Mouse (Mus musculus) kidney, postnatal 0 days (tissue): ENCODE data around the gene Sh3pxd2a. TPM values are rescaled to one million over a fixed set of nuclear protein-coding genes. Genes with fewer than 3 reads are reported as not detected.

ENCODE experiments used
- ATAC-seq: fragments of 200-750 bp; cut with Nextera tagmentation; replicated peaks from 2 replicates; pipeline ENCODE4 v1.8.0; 2017; ENCODE audit warnings: low read depth, moderate number of reproducible peaks, moderate TSS enrichment, moderate library complexity; ENCODE audit not compliant: low FRiP score
- DNase-seq: peaks from one replicate; pipeline ENCODE4 v3.0.0-alpha.2; 2016; ENCODE audit warnings: low spot score
- H3K27ac ChIP-seq: fragments of 300-500 bp; sonication (generic); 2 replicates; pipeline ENCODE4 v1.5.1; 2014; ENCODE audit warnings: mild to moderate bottlenecking
- H3K27me3 ChIP-seq: fragments of 300-500 bp; sonication (generic); 2 replicates; pipeline ENCODE4 v1.6.1; 2014; ENCODE audit warnings: low read length, mixed read lengths; ENCODE audit not compliant: insufficient read depth
- H3K36me3 ChIP-seq: fragments of 300-500 bp; sonication (generic); 2 replicates; pipeline ENCODE4 v1.6.1; 2014; ENCODE audit warnings: low read length, mixed read lengths; ENCODE audit not compliant: insufficient read depth
- H3K4me1 ChIP-seq: fragments of 300-500 bp; sonication (generic); replicated peaks from 2 replicates; pipeline ENCODE4 v1.6.1; 2014; ENCODE audit warnings: antibody characterized with exemption, low read length, mixed read lengths; ENCODE audit not compliant: insufficient read depth
- H3K4me2 ChIP-seq: fragments of 300-500 bp; sonication (generic); 2 replicates; pipeline ENCODE4 v1.6.1; 2014; ENCODE audit warnings: mild to moderate bottlenecking, low read length, moderate library complexity, mixed read lengths
- H3K4me3 ChIP-seq: fragments of 300-500 bp; sonication (generic); replicated peaks from 2 replicates; pipeline ENCODE4 v1.5.1; 2014; ENCODE audit warnings: low read depth, low read length
- H3K9ac ChIP-seq: fragments of 300-500 bp; sonication (generic); 2 replicates; pipeline ENCODE4 v1.6.1; 2014; ENCODE audit warnings: low read depth, low read length
- H3K9me3 ChIP-seq: fragments of 300-500 bp; sonication (generic); replicated peaks from 2 replicates; pipeline ENCODE4 v1.6.1; 2016; ENCODE audit warnings: low read length, inconsistent platforms, mixed read lengths
- CTCF ChIP-seq: IDR thresholded peaks from 2 replicates; pipeline ENCODE4 v1.5.1; 2016; ENCODE audit warnings: antibody characterized with exemption, low read depth, mild to moderate bottlenecking, moderate library complexity
- WGBS: fragments of 180-500 bp; shearing (Covaris S2); extraction: QIAGEN DNeasy Blood & Tissue Kit; methylation state at CpG from one replicate; pipeline ENCODE4 v1.1.7; 2014; 5-methylcytosine and 5-hydroxymethylcytosine counted together
- polyA plus RNA-seq: library from polyadenylated mRNA; unstranded; fragments of >200 nt; fragmentation: Nextera tagmentation; extraction: Ambion mirVana; gene quantifications from 2 replicates; pipeline ENCODE4 v1.2.1, GENCODE M21; 2015

Sh3pxd2a gene
- polyA plus RNA-seq, 1 experiment from 2014 or later, result 4.1 TPM

- peaks cover 17% of the 10 kb centered on the region for H3K4me1 ChIP-seq
- H3K27ac ChIP-seq, result no peak overlapping the region
- TF ChIP-seq CTCF, result no peak
- no peak overlapping the region for H3K9ac ChIP-seq
- H3K4me2 ChIP-seq, result peak overlapping the region; percentile 52
- no peaks in the 10 kb centered on the region for H3K36me3 ChIP-seq
- DNase-seq, result no peak
- no peak for ATAC-seq
- H3K9me3 ChIP-seq, result no peaks in the 10 kb centered on the region
- H3K4me3 ChIP-seq, result peak overlapping the region; percentile 15; the same call in 1 of the 2 replicates
- H3K27me3 ChIP-seq, result no peaks in the 10 kb centered on the region
- 46% methylated on average over 24 of the region's 24 CpGs for WGBS
Measured at GRCm38 (mm10) chr19:47338396-47339164, 125.6 kb downstream of the Sh3pxd2a start.

- DNase-seq, result peak; percentile 94
- H3K4me3 ChIP-seq, result no peak overlapping the region
- H3K36me3 ChIP-seq, result no peaks in the 10 kb centered on the region
- WGBS, result 23% methylated on average over 12 of the region's 12 CpGs
- peaks cover 12% of the 10 kb centered on the region; the same call in 1 of the 2 replicates for H3K4me1 ChIP-seq
- H3K27me3 ChIP-seq, result no peaks in the 10 kb centered on the region
- H3K9me3 ChIP-seq, result no peaks in the 10 kb centered on the region
- peak; percentile 99 for TF ChIP-seq CTCF
- peak overlapping the region; percentile 28; the same call in 1 of the 2 replicates for H3K4me2 ChIP-seq
- ATAC-seq, result peak; percentile 71
- no peak overlapping the region for H3K9ac ChIP-seq
- no peak overlapping the region for H3K27ac ChIP-seq
Measured at GRCm38 (mm10) chr19:47337743-47338142, 126.5 kb downstream of the Sh3pxd2a start.

- 75% methylated on average over 7 of the region's 7 CpGs for WGBS
- H3K4me2 ChIP-seq, result no peak overlapping the region
Measured at GRCm38 (mm10) chr19:47337191-47337590, 127.0 kb downstream of the Sh3pxd2a start.

GRCm38 (mm10) chr19:47335262-47335661 is 128.9 kb downstream of the Sh3pxd2a start:
- no peak for TF ChIP-seq CTCF
- Histone ChIP-seq H3K9me3 (no peaks in the 10 kb centered on the region), H3K4me2 (no peak overlapping the region), H3K36me3 (no peaks in the 10 kb centered on the region), H3K27me3 (no peaks in the 10 kb centered on the region), H3K4me1 (peaks cover 22% of the 10 kb centered on the region), H3K9ac (no peak overlapping the region), H3K27ac (no peak overlapping the region), H3K4me3 (no peak overlapping the region)
- 57% methylated on average over 6 of the region's 6 CpGs for WGBS
- ATAC-seq (no peak), DNase-seq (no peak)

More at GRCm38 (mm10) chr19:47337191-47337590, 127.0 kb downstream of the Sh3pxd2a start:
- no peaks in the 10 kb centered on the region for H3K36me3 ChIP-seq
- ATAC-seq (no peak), DNase-seq (no peak)
- H3K9ac ChIP-seq, result no peak overlapping the region
- no peaks in the 10 kb centered on the region for H3K27me3 ChIP-seq
- no peak overlapping the region for H3K4me3 ChIP-seq
- no peaks in the 10 kb centered on the region for H3K9me3 ChIP-seq
- TF ChIP-seq CTCF, result no peak
- peaks cover 12% of the 10 kb centered on the region; the same call in 1 of the 2 replicates for H3K4me1 ChIP-seq
- H3K27ac ChIP-seq, result no peak overlapping the region

- H3K36me3 ChIP-seq, result no peaks in the 10 kb centered on the region
- ATAC-seq (no peak), DNase-seq (no peak)
- H3K4me1 ChIP-seq, result peaks cover 23% of the 10 kb centered on the region
- no peak overlapping the region for H3K4me2 ChIP-seq
- no peak overlapping the region for H3K9ac ChIP-seq
- no peaks in the 10 kb centered on the region for H3K27me3 ChIP-seq
- H3K27ac ChIP-seq, result no peak overlapping the region
- 45% methylated on average over 17 of the region's 17 CpGs for WGBS
- H3K4me3 ChIP-seq, result no peak overlapping the region
- no peak for TF ChIP-seq CTCF
- no peaks in the 10 kb centered on the region for H3K9me3 ChIP-seq
Measured at GRCm38 (mm10) chr19:47334713-47335112, 129.5 kb downstream of the Sh3pxd2a start.

- Histone ChIP-seq H3K4me3 (no peak overlapping the region), H3K4me2 (peak overlapping the region; percentile 26), H3K27me3 (no peaks in the 10 kb centered on the region), H3K4me1 (peaks cover 34% of the 10 kb centered on the region), H3K9me3 (no peaks in the 10 kb centered on the region), H3K36me3 (no peaks in the 10 kb centered on the region), H3K27ac (peak overlapping the region; percentile 65; the same call in 1 of the 2 replicates), H3K9ac (no peak overlapping the region)
- ATAC-seq (peak; percentile 73), DNase-seq (peak; percentile 80)
- WGBS, result 9% methylated on average over 10 of the region's 10 CpGs
- TF ChIP-seq CTCF, result no peak
Measured at GRCm38 (mm10) chr19:47330743-47331227, 133.4 kb downstream of the Sh3pxd2a start.
